In genomic region chr7:27429135-27429534, GRCm38 (mm10) we compare ENCODE assay signal across 21 mouse cellular contexts. TPM values are rescaled to one million over a fixed set of nuclear protein-coding genes. Genes with fewer than 3 reads are reported as not detected.
A peak's percentile ranks its signal among the peaks of the same experiment; 100 is the strongest.
DNase-seq lines count a peak whose midpoint lies in the region; ATAC-seq and TF ChIP-seq lines count a peak whose summit lies in the region.
"Had no signal": no experiment of that assay in that cellular context is flagged by ENCODE, and none has a peak within 500 bp of the region (broad histone marks: within the 10 kb centered on the region; RNA-seq: fewer than 3 reads in every experiment).

No protein-coding gene starts in this region.

- no peak for DNase-seq in hindbrain, postnatal 0 days (ENCODE audit: low spot score)
- DNase-seq in hindbrain, embryonic 10.5 days (ENCODE audit: low spot score) = no peak
- DNase-seq in lung, postnatal 0 days (ENCODE audit: low spot score) = no peak
- DNase-seq in lung, postnatal 4 days = no peak
- peak; percentile 80 for DNase-seq in R1 (ENCODE audit: low read depth, low spot score)
- no peak for DNase-seq in stomach, postnatal 0 days (ENCODE audit: low spot score)
- no peak for DNase-seq in thymus, postnatal 4 days
- DNase-seq: adrenal gland, postnatal 25 days; cerebellum, adult 9-10 months; gastrocnemius, postnatal 25 days; heart, postnatal 10 days; kidney, adult 11 months; kidney, postnatal 25 days; right cerebral cortex, postnatal 4 days; thymus, adult 2 months had no signal

- H3K4me3 ChIP-seq in hindbrain, postnatal 0 days (ENCODE audit: low read length) = no peak overlapping the region
- H3K4me3 ChIP-seq in hindbrain, embryonic 10.5 days = no peak overlapping the region
- no peak overlapping the region for H3K4me3 ChIP-seq in lung, postnatal 0 days (ENCODE audit: low read depth, low read length)
- no peak overlapping the region for H3K4me3 ChIP-seq in stomach, postnatal 0 days (ENCODE audit: low read depth, low read length)
- H3K4me3 ChIP-seq: heart, embryonic 10.5 days; hindbrain, embryonic 13.5 days; limb, embryonic 12.5 days; neural tube, embryonic 15.5 days had no signal

- WGBS in hindbrain, postnatal 0 days = 64% methylated on average over 2 of the region's 2 CpGs
- WGBS in hindbrain, embryonic 10.5 days = 65% methylated on average over 2 of the region's 2 CpGs
- whole genome bisulfite sequencing in lung, postnatal 0 days = 61% methylated on average over 2 of the region's 2 CpGs
- WGBS in stomach, postnatal 0 days = 63% methylated on average over 2 of the region's 2 CpGs

- peak; percentile 28; the same call in 1 of the 2 replicates for TF ChIP-seq CTCF in hindbrain, postnatal 0 days (IDR thresholded peaks at IDR 0.05; ENCODE audit: low read depth)
- TF ChIP-seq CTCF in lung, postnatal 0 days (IDR thresholded peaks at IDR 0.05) = peak; percentile 34
- TF ChIP-seq CTCF in stomach, postnatal 0 days (IDR thresholded peaks at IDR 0.05; ENCODE audit: low read depth) = peak; percentile 29

- no peaks in the 10 kb centered on the region; the same call in 1 of the 2 replicates for H3K36me3 ChIP-seq in hindbrain, postnatal 0 days (ENCODE audit: insufficient read depth, low read length)
- no peaks in the 10 kb centered on the region for H3K36me3 ChIP-seq in hindbrain, embryonic 10.5 days
- H3K36me3 ChIP-seq in lung, postnatal 0 days (ENCODE audit: insufficient read depth, low read length) = no peaks in the 10 kb centered on the region
- H3K36me3 ChIP-seq in stomach, postnatal 0 days (ENCODE audit: control insufficient read depth, insufficient read depth, low read length) = no peaks in the 10 kb centered on the region
- H3K36me3 ChIP-seq: heart, embryonic 10.5 days; limb, embryonic 12.5 days had no signal

- H3K27ac ChIP-seq in hindbrain, postnatal 0 days = no peak overlapping the region
- no peak overlapping the region for H3K27ac ChIP-seq in hindbrain, embryonic 10.5 days
- H3K27ac ChIP-seq in lung, postnatal 0 days (ENCODE audit: low read length) = no peak overlapping the region
- H3K27ac ChIP-seq in stomach, postnatal 0 days (replicated peaks) = no peak overlapping the region
- H3K27ac ChIP-seq: heart, embryonic 10.5 days; hindbrain, embryonic 13.5 days; limb, embryonic 12.5 days; macrophage; neural tube, embryonic 15.5 days had no signal

- H3K27me3 ChIP-seq in hindbrain, postnatal 0 days (ENCODE audit: insufficient read depth, low read length) = no peaks in the 10 kb centered on the region
- peaks cover 15% of the 10 kb centered on the region for H3K27me3 ChIP-seq in hindbrain, embryonic 10.5 days (ENCODE audit: insufficient read depth, poor library complexity, severe bottlenecking)
- no peaks in the 10 kb centered on the region for H3K27me3 ChIP-seq in lung, postnatal 0 days (replicated peaks; ENCODE audit: insufficient read depth, low read length)
- H3K27me3 ChIP-seq in stomach, postnatal 0 days (ENCODE audit: control insufficient read depth, insufficient read depth, low read length) = no peaks in the 10 kb centered on the region

- ATAC-seq in hindbrain, postnatal 0 days = no peak
- ATAC-seq in lung, postnatal 0 days = no peak
- no peak for ATAC-seq in stomach, postnatal 0 days (ENCODE audit: low FRiP score, low TSS enrichment)

- TF ChIP-seq EP300 in lung, postnatal 0 days (IDR thresholded peaks at IDR 0.05) = no peak
- TF ChIP-seq EP300 in stomach, postnatal 0 days (optimal IDR thresholded peaks at IDR 0.05) = no peak

- H3K9ac ChIP-seq in hindbrain, postnatal 0 days (replicated peaks; ENCODE audit: low read length) = no peak overlapping the region
- no peak overlapping the region for H3K9ac ChIP-seq in lung, postnatal 0 days (replicated peaks; ENCODE audit: low read depth)
- H3K9ac ChIP-seq in stomach, postnatal 0 days (ENCODE audit: low read length) = no peak overlapping the region
- H3K9ac ChIP-seq: hindbrain, embryonic 13.5 days; limb, embryonic 12.5 days; neural tube, embryonic 15.5 days had no signal

- no peaks in the 10 kb centered on the region for H3K4me1 ChIP-seq in hindbrain, postnatal 0 days (ENCODE audit: insufficient read depth, low read length)
- H3K4me1 ChIP-seq in hindbrain, embryonic 10.5 days (replicated peaks) = no peaks in the 10 kb centered on the region
- H3K4me1 ChIP-seq in lung, postnatal 0 days (ENCODE audit: insufficient read depth, low read depth, low read length) = no peaks in the 10 kb centered on the region
- no peaks in the 10 kb centered on the region for H3K4me1 ChIP-seq in stomach, postnatal 0 days (replicated peaks; ENCODE audit: control insufficient read depth, insufficient read depth)
- H3K4me1 ChIP-seq: heart, embryonic 10.5 days; hindbrain, embryonic 13.5 days; limb, embryonic 12.5 days; neural tube, embryonic 15.5 days had no signal

- no peaks in the 10 kb centered on the region for H3K9me3 ChIP-seq in hindbrain, postnatal 0 days (ENCODE audit: low read length)
- H3K9me3 ChIP-seq in hindbrain, embryonic 10.5 days = peaks cover 7% of the 10 kb centered on the region
- no peaks in the 10 kb centered on the region for H3K9me3 ChIP-seq in lung, postnatal 0 days (ENCODE audit: low read length)
- H3K9me3 ChIP-seq in stomach, postnatal 0 days (ENCODE audit: control insufficient read depth, low read length) = no peaks in the 10 kb centered on the region
- H3K9me3 ChIP-seq: heart, embryonic 10.5 days had no signal

- H3K4me2 ChIP-seq in hindbrain, postnatal 0 days (ENCODE audit: low read depth, low read length) = no peak overlapping the region
- no peak overlapping the region for H3K4me2 ChIP-seq in lung, postnatal 0 days (replicated peaks; ENCODE audit: low read depth, low read length)
- H3K4me2 ChIP-seq in stomach, postnatal 0 days (replicated peaks; ENCODE audit: low read depth) = no peak overlapping the region
- H3K4me2 ChIP-seq: hindbrain, embryonic 13.5 days; limb, embryonic 12.5 days; midbrain, embryonic 11.5 days; neural tube, embryonic 15.5 days had no signal

RNA-seq across cellular contexts. Expression of gene Sptbn4, which starts 18.4 kb away (rescaled TPM):
- total RNA-seq in hindbrain, postnatal 0 days (2014; rRNA removed) = 24.1 and 24.8 TPM in 2 replicates
- polyA plus RNA-seq in hindbrain, postnatal 0 days (2015; fragmentation: Nextera tagmentation; extraction: Ambion mirVana) = 2.8 and 3.4 TPM in 2 replicates
- 0.33 and 0.34 TPM in 2 replicates for polyA plus RNA-seq in hindbrain, embryonic 10.5 days (2016; fragmentation: Nextera tagmentation; extraction: Ambion mirVana)
- 0.20 and 0.21 TPM in 2 replicates for polyA plus RNA-seq in lung, postnatal 0 days (2015; fragmentation: Nextera tagmentation; extraction: Ambion mirVana)
- 0.24 and 0.25 TPM in 2 replicates for polyA plus RNA-seq in stomach, postnatal 0 days (2015; fragmentation: Nextera tagmentation; extraction: Ambion mirVana)

RNA-seq across cellular contexts. Expression of gene Blvrb, which starts 18.6 kb away (rescaled TPM):
- total RNA-seq in hindbrain, postnatal 0 days (2014; rRNA removed) = 19.7 and 23.9 TPM in 2 replicates
- polyA plus RNA-seq in hindbrain, postnatal 0 days (2015; fragmentation: Nextera tagmentation; extraction: Ambion mirVana) = 23.0 and 23.4 TPM in 2 replicates
- polyA plus RNA-seq in hindbrain, embryonic 10.5 days (2016; fragmentation: Nextera tagmentation; extraction: Ambion mirVana) = 40.6 and 41.8 TPM in 2 replicates
- polyA plus RNA-seq in lung, postnatal 0 days (2015; fragmentation: Nextera tagmentation; extraction: Ambion mirVana) = 61.7 and 63.4 TPM in 2 replicates
- polyA plus RNA-seq in stomach, postnatal 0 days (2015; fragmentation: Nextera tagmentation; extraction: Ambion mirVana) = 97.3 and 103 TPM in 2 replicates

RNA-seq across cellular contexts. Expression of gene Sertad3, which starts 44.4 kb away (rescaled TPM):
- total RNA-seq in hindbrain, postnatal 0 days (2014; rRNA removed) = 5.0 and 6.3 TPM in 2 replicates
- polyA plus RNA-seq in hindbrain, postnatal 0 days (2015; fragmentation: Nextera tagmentation; extraction: Ambion mirVana) = 7.9 and 8.4 TPM in 2 replicates
- 23.0 and 24.2 TPM in 2 replicates for polyA plus RNA-seq in hindbrain, embryonic 10.5 days (2016; fragmentation: Nextera tagmentation; extraction: Ambion mirVana)
- polyA plus RNA-seq in lung, postnatal 0 days (2015; fragmentation: Nextera tagmentation; extraction: Ambion mirVana) = 33.0 TPM in 2 replicates
- 23.9 and 25.2 TPM in 2 replicates for polyA plus RNA-seq in stomach, postnatal 0 days (2015; fragmentation: Nextera tagmentation; extraction: Ambion mirVana)

RNA-seq across cellular contexts. Expression of gene Sertad1, which starts 57.6 kb away (rescaled TPM):
- total RNA-seq in hindbrain, postnatal 0 days (2014; rRNA removed) = 7.2 and 9.4 TPM in 2 replicates
- polyA plus RNA-seq in hindbrain, postnatal 0 days (2015; fragmentation: Nextera tagmentation; extraction: Ambion mirVana) = 7.7 and 8.8 TPM in 2 replicates
- 21.5 and 23.6 TPM in 2 replicates for polyA plus RNA-seq in hindbrain, embryonic 10.5 days (2016; fragmentation: Nextera tagmentation; extraction: Ambion mirVana)
- 79.4 and 79.6 TPM in 2 replicates for polyA plus RNA-seq in lung, postnatal 0 days (2015; fragmentation: Nextera tagmentation; extraction: Ambion mirVana)
- polyA plus RNA-seq in stomach, postnatal 0 days (2015; fragmentation: Nextera tagmentation; extraction: Ambion mirVana) = 50.0 and 53.0 TPM in 2 replicates
